Mouse (Mus musculus) G1E (cell line): Measurements from ENCODE around the gene Cog2.

Experiments
- CTCF ChIP-seq: IDR thresholded peaks from 2 replicates; pipeline ENCODE4 v1.5.1; 2012; ENCODE audit warnings: low read depth, low read length, inconsistent platforms, mixed read lengths
- GATA1 ChIP-seq: IDR thresholded peaks from 2 replicates; pipeline ENCODE4 v1.6.1; 2012; ENCODE audit warnings: borderline replicate concordance, low read length, inconsistent platforms, mixed read lengths
- TAL1 ChIP-seq: conservative IDR thresholded peaks from 2 replicates; pipeline ENCODE4 v1.6.1; 2012; ENCODE audit warnings: low read depth, low read length, inconsistent platforms, mixed read lengths

GRCm38 (mm10) chr8:124520249-124521080 lies at the start of gene Cog2:
- TF ChIP-seq CTCF (peak; percentile 33; the same call in 1 of the 2 replicates), TAL1 (no peak), GATA1 (no peak)
